Mouse (Mus musculus) CH12.LX (cell line): ENCODE measurements at regions not wholly inside any gene's neighbourhood (a gene's known extent, or its start where the extent isn't known, plus 50 kb on each side); places are given as distances from the start of the nearest gene placed in this dataset.
A peak's percentile ranks its signal among the peaks of the same experiment; 100 is the strongest.

Source experiments
- CHD2 ChIP-seq: IDR thresholded peaks from 2 replicates; pipeline ENCODE4 v1.6.1; 2011; ENCODE audit warnings: low read length, improper control_type of control experiment
- CTCF ChIP-seq, 2 experiments: IDR thresholded peaks in 1 of 2; conservative IDR thresholded peaks in 1 of 2; 2 replicates each; pipeline ENCODE4 v1.5.1; 2011 to 2012; ENCODE audit warnings: low read depth in 2 of 2, low read length in 2 of 2, improper control_type of control experiment in 1 of 2, inconsistent platforms in 1 of 2, mild to moderate bottlenecking in 1 of 2, moderate library complexity in 1 of 2
- JUND ChIP-seq: conservative IDR thresholded peaks from 2 replicates; pipeline ENCODE4 v1.6.1; 2011; ENCODE audit warnings: low read depth, low read length, improper control_type of control experiment
- POLR2AphosphoS2 ChIP-seq: IDR thresholded peaks from 2 replicates; pipeline ENCODE4 v1.6.1; 2011; ENCODE audit warnings: low read depth, low read length, improper control_type of control experiment
- SMC3 ChIP-seq: IDR thresholded peaks from 2 replicates; pipeline ENCODE4 v1.6.1; 2011; ENCODE audit warnings: low read depth, low read length, improper control_type of control experiment
- ZKSCAN1 ChIP-seq: IDR thresholded peaks from 2 replicates; pipeline ENCODE4 v1.6.1; 2012; ENCODE audit warnings: low read depth, inconsistent platforms, low read length, improper control_type of control experiment, borderline replicate concordance

- TF ChIP-seq POLR2AphosphoS2: no peak
- peak; percentile 35 for TF ChIP-seq SMC3
- TF ChIP-seq ZKSCAN1: no peak
- peak in 1 of 2 experiments; percentile 42; a peak in 2 of 4 replicates for TF ChIP-seq CTCF (conservative IDR thresholded peaks at IDR 0.05 in 1 of 2, IDR thresholded peaks at IDR 0.05 in 1 of 2; ENCODE audit: low read depth in 2 of 2, low read length in 2 of 2)
- TF ChIP-seq CHD2: no peak
- TF ChIP-seq JUND: no peak
Measured at GRCm38 (mm10) chr1:51689461-51690223, 211.4 kb upstream of the Nabp1 start.
